Mouse (Mus musculus): ENCODE data around the gene 1700001C19Rik.
A peak's percentile ranks its signal among the peaks of the same experiment; 100 is the strongest.

Gene 1700001C19Rik

DNA sequence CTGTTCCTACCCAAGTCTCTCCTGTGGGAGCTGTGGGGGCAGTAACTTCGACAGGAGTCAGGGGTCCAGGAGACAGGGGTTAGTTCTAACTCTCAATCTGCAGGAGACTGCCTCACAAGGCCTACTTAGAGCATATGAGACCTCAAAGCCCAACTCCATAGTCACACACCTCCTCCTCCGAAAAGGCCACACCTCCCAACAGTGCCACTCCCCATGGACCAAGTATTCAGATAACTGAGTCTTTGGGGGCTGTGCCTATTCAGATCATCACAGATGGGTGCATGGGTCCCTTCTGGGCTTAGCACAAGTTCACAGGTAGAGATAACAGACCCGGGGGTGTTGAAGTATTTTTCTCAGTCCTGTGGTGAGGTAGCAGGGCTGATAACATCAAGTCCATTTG lies 24.5 kb upstream of the 1700001C19Rik start:
- no peak for DNase-seq

DNA sequence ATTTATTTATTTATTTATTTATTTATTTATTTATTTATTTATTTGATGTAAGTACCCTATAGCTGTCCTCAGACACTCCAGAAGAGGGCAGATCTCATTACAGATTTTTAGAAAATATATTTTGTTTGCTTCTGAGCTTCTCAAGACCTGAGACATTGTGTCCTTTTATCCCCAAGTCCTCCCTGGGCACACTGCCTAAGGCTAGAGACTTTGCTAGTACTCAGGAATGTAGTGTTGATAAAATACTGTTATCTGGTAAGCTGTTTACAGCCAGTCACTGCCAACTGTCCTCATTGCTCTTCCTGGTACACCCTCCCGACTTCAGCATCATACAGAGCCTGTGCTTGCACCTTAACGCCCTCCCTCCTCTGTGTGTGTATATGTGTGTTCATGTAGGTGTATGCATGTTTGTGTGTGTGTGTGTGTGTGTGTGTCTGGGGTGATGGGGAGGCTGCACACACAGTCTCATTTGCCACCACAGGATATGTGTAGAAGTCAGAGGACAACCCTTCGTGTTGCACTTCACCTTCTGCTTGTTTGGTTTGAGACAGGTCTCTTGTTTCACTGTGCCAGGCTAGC lies 22.3 kb upstream of the 1700001C19Rik start:
- no peak for DNase-seq

DNA sequence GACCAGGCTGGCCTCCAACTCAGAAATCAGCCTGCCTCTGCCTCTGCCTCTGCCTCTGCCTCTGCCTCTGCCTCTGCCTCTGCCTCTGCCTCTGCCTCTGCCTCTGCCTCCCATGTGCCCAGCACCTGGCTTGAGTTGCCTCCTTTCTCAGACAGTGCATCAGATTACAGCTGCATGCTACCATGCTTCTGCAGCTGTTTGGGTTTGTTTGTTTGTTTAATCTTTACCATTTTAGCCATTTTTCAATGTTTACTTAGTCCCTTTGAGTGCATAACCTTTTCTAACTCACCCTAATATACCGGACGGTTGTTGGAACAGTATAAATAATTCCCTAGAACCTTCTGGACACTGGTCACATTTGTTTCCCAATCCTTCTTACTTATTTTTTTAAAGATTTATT lies 21.8 kb upstream of the 1700001C19Rik start:
- no peak for DNase-seq

DNA sequence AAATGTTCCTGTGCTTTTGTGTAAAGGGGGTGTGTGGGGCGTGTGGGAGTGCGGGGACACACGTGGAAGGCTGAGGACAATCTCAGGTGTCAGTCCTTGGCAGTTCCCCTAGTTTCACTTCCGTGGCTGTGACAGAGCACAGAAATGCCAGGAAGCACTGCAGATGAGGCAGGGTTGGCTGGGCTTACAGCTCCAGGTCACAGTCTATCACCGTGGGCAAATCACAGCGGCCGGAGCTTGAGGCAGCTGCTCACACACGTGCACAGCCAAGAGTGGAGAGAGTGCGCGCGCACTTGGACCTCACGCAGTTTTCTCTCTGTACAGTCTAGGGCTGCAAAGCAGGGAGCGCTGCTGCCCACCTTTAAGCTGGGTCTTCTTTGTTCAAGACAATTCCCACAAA lies 21.1 kb upstream of the 1700001C19Rik start:
- DNase-seq: no peak

DNA sequence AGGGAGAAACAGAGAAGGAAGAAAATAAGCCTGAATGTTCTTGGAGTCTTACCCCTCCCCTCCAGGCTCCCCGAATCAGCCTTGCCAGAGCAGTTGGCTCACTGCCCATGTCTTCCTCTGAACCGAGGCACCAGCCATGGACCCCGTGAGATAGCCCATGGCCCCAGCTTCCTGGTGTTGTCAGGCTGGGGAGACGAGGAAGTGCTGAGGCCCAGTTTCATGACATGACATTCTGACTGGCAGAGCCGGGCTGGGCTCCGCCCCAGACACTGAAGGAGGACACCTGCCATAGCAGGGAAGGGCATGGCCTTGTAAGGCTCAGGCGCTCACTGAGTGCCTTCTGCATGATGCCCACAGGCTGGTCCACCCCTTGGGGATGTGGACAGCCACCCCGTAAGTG lies 17.5 kb upstream of the 1700001C19Rik start:
- no peak for DNase-seq

DNA sequence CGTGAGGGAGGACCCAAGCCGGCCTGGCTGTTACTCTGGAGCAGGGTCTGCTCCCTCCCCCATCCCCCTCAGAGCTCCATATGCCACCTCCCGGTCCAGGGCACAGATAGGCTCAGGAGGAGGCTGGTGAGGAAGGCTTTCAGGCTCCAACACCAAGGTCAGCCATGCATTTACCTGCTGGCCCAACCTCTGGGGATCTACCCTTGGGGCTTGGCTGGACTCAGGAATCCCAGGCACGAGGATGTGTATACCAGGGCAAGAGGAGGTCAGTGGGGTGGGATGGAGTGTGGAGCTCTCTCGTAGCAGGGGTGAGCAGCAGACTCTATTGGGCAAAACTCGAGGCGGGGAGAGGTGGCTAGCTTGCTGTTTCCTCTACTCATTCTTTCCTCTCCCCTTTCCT lies 15.7 kb upstream of the 1700001C19Rik start:
- DNase-seq: no peak

DNA sequence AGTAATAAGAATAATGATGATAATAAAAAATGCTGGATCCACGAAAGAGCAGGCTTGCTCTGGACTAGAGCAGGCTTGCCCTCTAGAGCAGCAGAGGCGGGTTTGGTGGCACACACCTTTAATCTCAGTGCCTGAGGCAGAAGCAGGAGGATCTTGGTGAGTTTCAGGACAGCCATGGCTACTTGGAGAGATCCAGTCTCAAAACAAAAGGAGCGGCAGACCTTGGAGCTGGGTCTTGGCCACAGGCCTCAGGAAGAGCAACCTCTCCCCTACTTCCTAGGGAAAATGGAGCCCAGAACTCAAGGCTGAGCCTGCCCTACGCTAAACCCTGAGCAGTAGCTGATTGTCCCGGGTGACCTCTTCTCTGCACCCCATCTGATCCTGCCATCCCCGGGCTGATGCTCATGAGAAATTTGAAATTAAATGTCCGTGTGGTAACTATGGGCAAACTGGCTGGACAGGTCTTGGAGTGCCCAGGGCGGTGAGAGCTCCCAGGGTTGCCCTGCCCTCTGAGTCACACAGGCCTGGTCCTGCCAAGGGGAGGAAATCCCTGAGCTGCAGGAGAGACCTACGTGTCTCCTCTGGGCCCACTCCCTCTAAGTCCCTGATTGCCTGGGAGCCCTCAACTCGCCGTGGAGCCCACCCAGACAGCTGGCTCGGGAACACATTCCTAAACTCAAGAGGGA lies 13.8 kb upstream of the 1700001C19Rik start:
- DNase-seq: no peak

DNA sequence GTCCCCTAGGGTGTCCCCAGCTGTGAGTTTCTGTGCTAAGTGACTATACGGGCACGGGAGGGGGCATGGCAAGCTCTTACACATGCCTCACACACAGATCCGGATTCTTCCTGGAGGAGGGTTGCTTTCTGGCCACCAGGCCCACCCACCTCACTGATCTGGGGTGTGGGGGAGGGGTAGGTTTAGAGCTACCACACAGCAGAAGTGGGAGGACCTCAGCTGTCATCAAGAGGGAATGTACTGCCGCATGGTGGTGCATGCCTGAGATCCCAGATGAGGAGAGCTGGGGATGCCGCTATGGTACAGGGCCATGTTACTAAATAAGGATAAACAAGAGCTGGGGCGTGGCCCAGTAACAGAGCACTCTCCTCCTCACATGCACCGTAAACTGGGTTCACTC lies 13.1 kb upstream of the 1700001C19Rik start:
- DNase-seq: no peak

DNA sequence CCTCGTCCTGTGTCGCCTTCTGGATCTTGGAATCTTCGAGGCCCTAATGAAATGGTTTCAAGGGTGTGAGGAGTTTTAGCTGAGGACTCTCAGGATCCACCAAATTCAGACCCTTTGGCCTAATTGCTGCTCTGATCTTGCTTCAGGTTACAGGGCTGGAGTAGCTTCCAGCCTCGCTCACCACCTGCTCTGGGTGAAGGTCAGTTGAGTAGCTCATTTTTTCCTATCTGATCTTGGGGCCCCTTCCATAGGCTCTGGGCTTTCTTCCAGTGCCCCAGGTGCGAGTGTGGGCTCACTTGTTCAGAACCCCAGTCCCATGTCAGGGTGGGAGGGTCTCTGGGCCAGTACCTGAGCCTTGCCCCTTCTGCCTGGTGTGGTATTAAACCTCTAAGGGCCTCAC lies 12.3 kb upstream of the 1700001C19Rik start:
- DNase-seq: no peak

DNA sequence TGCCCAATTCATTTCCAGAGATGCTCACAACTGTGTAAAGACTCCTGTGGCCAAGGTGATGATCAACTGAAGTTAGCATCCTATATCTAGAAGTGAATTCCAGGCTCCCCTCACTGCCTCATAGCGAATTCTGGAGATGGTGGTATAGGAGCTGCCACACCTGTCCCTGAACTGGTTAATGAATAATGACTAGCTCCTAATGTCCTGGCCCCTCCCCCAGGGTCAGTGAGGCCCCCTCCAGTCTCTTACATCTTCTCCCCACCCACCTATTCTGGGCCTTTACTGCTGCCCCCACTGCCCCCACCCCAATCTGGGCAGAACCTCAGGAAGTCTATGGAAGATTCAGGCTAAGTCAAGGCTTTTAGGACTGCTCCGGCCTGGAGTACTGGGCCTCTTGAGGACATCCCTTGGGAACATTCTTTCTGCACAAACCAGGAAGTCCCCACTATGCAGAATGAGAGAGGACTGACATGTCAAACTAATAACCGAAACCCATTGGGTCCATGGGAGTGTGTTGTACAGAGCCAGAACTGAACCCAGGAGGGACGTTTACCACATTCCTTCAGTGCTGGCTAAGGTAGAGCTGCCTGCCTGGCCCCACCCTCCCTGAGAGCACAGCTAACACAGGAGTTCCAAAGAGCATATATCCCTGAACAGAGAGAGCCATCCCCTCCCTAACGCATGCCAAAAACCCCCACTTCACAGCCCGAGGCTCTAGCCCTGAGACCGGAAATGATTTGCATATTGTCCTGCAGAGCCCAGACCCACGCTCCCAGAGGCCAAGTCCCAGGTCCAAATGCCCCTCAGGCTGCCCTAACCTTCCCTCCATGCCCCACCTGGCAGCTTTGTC lies 11.6 kb upstream of the 1700001C19Rik start:
- no peak for DNase-seq

DNA sequence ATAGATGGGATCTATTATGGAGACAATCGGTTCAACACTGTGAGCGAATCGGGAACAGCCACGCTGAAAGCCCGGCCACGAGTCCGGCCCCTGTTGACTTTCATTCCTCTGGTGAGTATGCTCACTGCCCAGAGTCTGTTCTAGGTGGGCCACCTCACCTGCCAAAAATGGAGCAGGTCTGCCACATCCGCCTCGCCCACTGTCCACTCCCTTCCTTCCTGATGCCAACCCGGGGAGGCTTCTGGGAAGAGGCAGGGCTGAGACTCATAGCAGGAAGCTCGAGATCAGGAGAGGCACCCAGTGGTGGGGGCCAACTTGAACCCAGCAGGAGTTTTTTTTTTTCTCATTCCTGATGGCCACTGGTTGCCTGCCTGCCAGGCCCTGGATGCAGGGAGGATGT lies 9.4 kb upstream of the 1700001C19Rik start:
- no peak for DNase-seq

DNA sequence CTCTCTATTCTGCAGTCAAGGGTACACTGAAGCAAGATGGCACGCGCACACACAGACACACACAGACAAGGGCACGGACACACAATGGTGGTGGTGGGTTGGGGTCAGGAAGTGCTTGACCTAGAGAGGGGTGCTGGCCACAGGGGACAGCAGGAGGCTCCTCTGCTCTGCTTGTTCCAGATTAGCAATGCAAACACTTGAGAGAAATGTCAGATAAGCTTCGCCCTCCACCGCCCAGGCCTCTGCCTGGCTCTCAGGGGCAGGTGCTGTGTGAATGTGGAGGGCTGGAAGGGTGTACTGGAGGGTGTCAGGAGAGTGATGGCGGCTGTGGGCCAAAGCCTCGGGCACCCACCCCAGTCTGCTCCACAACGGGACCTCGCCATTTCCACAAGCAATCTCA lies 8.8 kb upstream of the 1700001C19Rik start:
- DNase-seq: no peak

DNA sequence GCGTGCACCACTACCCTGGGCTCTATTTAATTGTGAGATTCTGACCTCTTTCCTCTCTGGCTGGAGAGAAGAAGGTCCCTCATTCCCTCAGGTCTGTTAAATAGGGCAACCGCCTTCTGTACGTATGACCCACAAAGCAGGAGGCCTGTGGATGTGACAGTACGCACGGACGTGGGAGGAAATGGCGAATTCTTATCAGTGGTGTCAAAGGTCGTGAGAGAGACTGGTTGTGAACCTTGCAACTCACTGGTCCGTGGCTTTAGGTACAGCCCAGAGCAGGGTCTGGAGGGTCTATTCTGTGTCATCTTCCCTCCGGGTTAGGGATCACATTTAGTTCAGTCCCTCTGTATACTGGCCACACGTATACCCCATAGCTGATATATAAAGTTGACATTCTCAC lies 8.3 kb upstream of the 1700001C19Rik start:
- DNase-seq: no peak

DNA sequence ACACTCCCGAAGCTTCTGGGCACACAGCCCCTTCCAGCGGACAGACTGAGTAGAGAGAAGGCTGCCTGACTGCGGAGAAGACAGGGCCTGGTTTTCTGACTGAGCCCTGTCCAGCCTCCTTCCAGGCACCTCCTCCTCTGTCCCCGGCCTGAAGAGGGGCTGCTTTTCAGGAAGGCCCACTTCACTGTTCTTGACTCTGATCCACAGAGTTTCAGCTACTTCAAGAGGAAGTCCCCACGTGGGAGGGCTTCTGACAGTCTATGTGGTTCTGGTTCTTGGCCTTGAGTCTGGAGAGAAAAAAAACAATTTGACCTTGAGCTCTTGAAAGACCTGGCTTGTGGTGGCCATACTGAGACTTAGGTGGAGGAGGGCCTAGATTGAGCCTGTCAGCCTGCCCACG lies 6.9 kb upstream of the 1700001C19Rik start:
- no peak for DNase-seq

DNA sequence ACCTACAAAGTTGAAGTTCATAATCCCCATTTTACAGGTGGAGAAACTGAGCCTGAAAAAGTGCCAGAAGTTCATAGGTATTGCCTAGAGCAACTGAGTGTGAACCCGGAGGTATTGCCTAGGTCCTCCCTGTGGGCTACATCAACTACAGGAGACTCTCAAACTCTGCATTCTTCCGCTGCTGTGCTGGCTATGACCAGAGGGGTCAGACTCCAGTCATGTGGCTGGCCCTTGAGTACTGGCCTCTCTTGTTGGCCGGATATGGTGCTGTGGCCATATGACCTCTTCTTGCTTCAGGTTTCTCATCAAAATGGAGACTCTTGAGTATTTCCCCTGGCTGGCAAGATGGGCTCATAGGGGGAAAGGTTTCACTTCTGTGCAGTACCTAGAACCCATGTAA lies 5.1 kb upstream of the 1700001C19Rik start:
- no peak for DNase-seq

DNA sequence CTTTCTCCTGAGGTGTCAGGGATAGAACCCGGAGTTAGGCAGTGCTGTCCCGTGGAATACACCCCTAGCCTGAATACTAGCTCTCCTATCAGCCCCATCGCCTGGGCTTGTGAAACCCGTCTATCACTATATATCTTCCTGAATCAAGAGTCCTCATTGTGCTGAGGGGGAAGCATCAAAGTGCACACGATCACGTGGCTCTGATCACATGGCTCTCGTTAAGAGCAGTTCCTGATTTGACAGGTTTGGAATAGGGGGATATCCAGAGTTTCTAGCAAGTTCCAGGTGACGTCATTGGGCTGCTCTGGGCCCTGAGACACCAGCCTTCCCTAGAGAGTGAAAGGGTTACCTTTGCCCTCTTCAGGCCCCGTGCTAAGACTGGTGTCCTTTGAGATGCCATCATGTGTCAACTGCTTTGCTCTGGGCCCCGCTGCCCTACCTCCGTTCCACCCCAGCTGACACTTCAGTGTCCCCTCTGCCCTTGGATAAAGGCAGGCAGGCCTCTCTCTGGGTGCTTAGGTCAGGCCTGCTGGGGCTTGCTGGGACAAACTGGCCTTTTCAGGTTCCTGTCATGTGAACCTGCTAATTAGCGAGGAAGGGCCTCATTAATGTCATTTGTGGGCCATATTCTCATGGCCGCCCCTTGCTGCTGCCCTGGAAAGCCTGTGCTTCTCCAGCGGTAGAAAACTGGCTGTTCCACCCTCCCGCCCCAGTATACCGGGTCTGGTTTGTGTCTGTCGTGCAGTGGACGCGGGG lies 4.3 kb upstream of the 1700001C19Rik start:
- DNase-seq: peak; percentile 52

DNA sequence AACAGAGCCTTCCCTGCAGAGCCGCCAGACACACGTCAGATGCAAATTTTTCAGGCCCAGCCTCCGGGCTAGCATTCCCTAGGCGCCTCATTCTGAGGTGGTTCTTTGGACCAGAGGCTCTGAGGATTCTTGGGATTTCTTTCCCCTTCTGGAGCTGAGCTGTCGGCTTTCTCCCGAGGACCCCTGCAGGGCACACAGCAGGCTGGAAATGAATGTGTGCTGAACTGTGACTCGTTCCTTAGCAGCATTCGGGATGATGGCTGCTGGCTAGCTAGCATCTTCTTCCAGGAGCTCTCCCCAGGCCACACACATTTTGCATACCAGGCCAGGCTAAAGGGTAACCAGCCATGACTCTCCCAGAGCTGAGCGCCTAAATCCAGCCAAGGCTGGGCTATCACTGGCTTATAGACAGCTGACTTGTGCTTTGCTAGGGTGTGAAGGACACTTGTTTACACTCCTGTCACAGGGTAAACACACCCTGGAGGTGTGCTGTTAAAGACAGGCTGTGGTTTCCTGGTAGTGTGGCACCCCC lies 3.2 kb upstream of the 1700001C19Rik start:
- DNase-seq: peak; percentile 44

DNA sequence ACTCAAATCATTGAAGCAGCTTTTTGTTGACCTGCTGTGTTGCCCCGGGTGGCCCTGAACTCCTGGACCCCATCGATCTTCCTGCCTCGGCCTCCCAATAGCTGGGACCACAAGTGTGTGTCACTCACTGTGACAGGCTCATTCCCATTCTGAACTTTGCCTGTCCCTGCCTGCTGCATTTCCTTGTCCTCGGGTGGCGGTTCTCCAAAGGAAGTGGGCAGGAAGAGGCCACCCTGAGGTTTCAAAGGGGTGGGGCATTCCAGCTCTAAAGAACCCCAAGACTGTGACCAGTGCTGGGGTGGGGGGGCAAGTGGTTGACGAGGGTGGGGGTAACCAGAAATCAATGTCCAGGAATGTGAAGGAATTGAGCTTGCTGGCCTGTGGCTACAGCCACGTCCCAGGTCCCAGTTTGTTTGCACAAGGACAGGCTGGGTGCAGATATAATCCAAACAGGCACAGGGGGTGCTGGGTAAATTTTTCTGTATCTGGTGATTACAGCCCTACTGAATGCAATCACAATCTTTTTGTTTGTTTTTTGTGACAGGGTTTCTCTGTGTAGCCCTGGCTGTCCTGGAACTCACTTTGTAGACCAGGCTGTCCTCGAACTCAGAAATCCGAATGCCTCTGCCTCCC lies 2.3 kb upstream of the 1700001C19Rik start:
- no peak for DNase-seq

DNA sequence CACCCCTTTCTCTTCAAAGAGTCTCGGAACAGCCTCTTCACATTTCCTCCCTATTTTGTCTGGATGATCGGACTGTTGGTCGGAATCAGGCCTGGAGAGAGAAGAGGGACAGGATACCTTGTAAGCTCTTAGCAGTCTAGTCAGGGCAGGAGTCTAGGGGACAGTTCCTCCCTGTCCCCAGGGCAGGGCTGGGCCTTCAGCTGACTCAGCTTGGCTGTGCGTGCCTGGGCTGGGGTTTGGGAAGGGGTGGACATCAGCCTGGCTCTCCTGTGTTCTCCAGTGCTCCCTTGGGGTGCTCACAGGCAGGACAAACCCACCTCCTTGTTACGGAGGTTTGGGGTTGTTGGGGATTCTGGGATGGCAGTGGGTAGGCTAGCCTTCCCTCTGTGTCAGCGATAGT lies 1.4 kb upstream of the 1700001C19Rik start:
- no peak for DNase-seq

DNA sequence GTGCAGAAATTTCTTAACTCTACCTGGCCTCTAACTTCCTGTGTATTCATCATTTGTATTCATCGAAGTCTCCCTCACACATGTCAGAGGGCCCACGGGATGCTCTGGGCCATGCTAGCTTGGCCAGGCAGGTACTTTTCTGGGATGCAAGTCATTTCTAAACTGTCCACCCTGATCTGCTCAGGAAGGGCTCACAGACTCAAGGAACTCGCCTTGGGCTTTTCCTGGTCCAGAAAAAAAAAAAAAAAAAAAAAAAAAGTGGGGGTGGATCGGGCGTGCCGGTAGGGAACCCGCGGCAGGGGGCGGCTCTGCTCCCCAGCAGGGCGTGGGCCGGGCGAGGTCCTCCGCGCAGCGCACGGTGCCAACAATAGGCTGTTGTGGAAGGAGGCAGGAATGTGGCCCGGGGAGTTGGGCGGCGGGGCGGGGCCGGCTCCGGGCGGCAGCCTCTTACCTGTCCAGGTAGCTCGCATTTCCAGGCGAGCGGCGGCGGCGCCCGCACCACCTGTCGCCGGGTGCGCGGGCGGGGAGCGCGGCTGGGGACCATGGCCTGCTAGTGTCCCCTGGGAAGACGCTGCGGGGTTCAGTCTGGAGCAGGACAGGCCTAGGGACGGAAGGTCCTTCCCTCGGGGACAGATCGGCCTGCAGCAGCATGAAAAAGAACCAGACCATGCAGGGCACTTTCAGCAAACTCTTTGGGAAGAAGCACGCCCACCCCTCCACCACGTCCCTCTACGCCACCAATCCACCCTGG lies 845 bp downstream of the 1700001C19Rik start, which contains the start of gene AI661453:
TSS of gene AI661453 (plus strand) at position 460 of the 751 bp plus-strand sequence.
- no peak for DNase-seq

DNA sequence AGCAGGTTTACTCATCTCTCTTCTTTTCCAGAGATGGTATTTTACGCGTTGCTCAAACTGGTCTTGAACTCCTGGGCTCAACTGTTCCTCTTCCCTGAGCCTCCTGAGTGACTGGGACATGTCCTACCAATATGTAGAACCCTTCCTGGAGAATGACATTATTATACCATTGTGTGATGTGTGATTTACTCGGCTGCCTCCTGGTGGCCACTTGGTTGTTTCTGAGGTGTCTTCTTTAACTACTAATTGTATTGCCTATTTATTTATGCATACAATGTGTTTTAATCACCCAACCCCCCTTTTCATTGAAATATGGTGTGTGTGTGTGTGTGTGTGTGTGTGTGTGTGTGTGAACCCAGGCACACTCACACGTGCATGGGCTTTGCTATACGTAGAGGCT lies 6.4 kb downstream of the 1700001C19Rik start:
- no peak for DNase-seq

DNA sequence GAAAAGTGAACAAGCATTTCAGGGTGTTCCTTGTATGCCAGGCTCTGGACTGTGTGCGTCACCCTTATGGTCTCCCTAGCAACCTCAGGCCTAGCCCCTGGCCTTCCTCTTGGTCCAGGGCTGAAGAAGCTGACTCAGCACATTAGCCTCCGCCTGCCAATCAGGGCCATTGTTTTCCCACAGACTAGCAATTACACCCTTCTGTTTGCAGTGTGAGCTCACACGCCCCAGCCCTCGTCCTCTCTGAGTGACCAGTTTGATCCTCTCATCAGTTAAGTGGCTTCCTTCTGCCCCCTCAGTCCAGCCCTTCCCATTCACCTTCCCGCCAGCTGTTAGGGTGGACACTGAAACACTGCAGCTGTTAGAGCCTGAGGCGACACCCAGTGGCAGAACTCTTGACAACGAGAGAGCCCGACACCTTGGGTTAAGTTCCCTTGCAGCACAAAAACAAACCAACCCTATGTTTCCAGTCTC lies 8.3 kb downstream of the 1700001C19Rik start:
- DNase-seq: peak; percentile 80
